Mouse (Mus musculus): ENCODE results near the gene Tmem121b.
A peak's percentile ranks its signal among the peaks of the same experiment; 100 is the strongest.

Gene Tmem121b

GRCm38 (mm10) chr6:120465393-120465792 lies 28.2 kb downstream of the Tmem121b start:
- no peak for DNase-seq (ENCODE audit: low spot score)

DNA sequence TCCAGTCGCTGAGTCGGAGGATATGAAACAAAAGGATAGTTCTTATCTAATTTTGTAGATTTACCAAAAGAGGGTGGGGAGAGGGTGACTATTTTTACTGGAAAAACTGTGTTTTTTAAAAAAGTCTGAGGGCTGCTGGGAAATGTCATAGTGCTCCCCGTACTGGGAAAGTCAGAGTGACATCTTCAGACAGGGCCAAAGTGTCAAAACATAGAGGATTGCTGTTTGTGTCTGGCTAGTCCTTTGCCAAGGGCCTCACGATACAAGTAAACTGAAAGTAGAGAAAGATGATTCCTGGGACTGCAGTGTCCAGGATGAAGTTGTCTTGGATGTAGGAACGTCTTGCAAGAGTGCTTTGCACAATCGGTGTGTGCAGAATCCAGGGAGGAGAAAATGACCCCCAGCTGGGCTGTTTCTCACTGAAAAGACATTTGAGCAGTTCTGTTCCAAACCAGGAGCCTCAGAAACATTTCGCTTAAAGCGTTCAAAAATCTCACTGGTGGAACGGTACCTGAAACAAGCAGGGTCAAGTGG lies 29.1 kb downstream of the Tmem121b start:
- DNase-seq (ENCODE audit: low spot score): no peak

DNA sequence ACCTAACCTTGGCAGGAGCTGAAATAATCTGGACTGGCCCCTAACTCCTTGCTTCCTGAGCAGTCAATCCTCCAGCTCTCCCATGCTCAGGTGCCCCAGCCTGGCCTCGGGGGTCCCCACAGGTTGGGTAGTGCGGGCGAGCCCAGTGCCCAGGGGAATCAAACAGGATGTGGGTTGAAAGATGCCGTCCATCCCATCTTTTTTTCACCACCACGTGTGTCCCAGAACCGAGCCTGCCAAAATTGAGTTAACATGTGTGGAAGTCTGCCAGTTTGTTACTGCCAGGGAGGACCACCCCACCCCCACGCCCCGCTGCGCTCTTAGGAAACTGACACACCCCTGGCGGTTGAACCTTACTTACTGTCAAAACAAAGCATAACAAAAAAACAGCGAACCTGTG lies 29.7 kb downstream of the Tmem121b start:
- peak; percentile 63 for DNase-seq (ENCODE audit: low spot score)

DNA sequence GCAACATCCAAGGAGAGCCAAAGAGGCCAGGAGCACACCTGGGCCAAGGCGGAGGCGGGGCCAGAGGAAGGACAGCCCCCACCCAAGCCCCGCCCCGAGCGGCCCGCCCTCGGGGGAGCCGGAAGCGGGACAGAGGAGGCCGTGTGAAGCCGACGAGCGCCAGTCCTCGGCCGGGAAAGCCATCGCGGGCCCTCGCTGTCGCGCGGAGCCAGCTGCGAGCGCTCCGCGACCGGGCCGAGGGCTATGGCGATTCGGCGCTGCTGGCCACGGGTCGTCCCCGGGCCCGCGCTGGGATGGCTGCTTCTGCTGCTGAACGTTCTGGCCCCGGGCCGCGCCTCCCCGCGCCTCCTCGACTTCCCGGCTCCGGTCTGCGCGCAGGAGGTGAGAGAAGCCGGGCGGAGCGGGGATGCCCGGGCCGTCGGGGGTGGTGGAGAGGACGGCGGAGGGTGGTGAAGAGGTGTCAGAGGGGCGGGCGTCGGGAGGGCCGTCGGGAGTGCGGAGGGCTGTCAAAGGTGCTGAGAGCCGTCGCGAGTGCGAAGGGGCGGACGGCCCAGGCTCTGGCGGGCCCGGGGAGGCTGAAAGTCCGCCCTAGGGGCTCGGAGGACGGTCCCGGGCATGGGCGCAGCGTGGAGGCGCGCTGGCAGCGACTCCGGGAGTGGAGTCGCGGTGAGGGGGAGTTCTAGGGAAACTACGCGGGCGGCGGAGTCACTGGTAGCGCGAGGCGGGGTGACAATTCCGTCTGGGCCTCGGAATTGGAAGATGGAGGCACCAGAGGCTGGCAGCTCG lies 30.3 kb downstream of the Tmem121b start, which contains the start of gene Il17ra:
TSS of gene Il17ra (plus strand) at position 162 of the 786 bp plus-strand sequence.
- peak; percentile 89 for DNase-seq (ENCODE audit: low spot score)

GRCm38 (mm10) chr6:120462251-120462650 lies 31.4 kb downstream of the Tmem121b start:
- DNase-seq (ENCODE audit: low spot score): no peak

DNA sequence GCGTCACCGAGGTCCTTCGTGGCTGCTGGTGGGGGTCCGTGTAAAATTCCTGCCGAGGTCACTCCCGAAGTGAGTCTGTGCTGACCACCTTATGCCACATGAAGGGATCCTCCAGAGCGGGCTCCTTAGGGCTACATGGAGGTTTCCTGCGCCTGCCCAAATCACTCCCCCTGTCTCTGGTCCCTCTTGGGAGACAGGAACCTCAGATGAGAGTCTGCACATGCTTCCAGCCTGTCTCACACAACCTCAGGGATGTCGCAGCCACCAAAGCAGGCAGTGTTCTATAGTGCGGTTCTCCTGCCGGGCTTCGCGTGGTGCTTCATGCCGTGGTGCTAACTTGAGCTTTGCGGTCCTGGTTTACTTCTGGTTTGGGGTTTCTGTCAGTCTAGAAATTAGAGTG lies 32.4 kb downstream of the Tmem121b start:
- DNase-seq (ENCODE audit: low spot score): no peak

- no peak for DNase-seq (ENCODE audit: low spot score)
These were observed 35.9 kb downstream of the Tmem121b start for GRCm38 (mm10) chr6:120457751-120458150.

DNA sequence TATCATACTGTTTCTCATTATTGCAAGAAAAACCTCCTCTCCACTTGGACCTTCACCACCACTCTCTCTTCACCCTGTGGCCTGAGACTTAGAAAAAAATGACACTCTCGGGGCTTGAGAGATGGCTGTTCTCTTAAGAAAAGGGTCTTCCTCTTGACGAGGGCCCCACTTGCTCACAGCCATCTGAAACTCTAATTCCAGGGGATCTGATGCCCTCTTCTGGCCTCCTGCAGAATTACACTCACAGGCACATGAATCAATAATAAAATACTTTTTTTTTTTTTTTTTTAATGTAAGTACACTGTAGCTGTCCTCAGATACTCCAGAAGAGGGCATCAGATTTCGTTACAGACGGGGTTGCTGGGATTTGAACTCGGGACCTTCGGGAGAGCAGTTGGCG lies 36.5 kb downstream of the Tmem121b start:
- DNase-seq (ENCODE audit: low spot score): peak; percentile 35

DNA sequence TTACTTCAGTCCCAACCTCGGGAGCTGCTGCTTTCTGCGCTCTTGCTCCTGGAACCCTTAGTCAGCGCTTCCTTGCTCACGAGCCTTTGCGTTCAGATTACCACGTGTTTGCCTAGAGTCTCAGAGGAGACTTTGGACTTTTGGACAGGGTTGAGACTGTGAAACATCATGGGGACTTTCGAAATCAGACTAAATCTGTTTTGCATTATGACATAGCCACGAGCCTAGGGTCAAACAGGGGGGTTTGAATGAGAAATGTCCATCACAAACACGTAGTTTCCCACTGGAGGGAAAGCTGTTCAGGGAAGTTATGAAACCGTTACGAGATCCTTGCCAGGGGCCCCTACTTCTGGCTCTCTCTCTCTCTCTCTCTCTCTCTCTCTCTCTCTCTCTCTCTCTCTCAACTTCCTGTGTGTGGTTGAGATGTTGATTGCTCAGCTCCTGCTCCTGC lies 39.0 kb downstream of the Tmem121b start:
- no peak for DNase-seq (ENCODE audit: low spot score)

GRCm38 (mm10) chr6:120453556-120453955 lies 40.1 kb downstream of the Tmem121b start:
- no peak for DNase-seq (ENCODE audit: low spot score)

- peak; percentile 36 for DNase-seq (ENCODE audit: low spot score)
These were observed 40.5 kb downstream of the Tmem121b start for GRCm38 (mm10) chr6:120453103-120453445.

DNA sequence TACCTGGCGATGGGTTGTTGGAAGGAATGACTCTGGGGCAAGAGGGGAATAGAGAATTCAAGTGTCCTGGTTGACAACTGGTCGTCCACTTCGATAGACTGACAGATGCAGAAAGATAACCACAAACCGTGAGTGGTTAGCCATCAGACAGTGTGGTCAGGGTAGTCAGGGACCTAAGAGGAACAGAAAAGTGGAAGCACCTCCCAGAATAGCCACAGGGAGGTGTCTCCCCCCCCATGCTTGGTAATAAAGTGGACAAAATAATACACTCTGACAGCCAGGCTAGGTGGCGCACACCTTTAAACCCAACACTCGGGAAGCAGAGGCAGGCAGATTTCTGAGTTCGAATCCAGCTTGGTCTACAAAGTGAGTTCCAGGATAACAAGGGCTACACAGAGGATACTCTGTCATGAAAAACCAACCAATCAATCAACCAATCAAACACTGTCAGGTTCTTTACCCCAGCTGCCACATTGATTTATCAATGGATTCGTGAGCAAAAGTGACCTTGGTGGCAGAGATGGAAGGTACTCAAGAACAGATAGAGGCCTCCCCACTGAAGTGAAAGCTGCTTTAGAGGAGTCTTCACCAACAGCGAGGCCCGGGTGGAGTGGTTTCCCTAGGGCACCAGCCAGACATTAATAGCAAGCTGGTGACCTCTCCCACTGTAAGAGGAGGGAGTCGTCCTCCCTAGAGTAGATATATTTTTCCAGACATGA lies 41.1 kb downstream of the Tmem121b start:
- DNase-seq (ENCODE audit: low spot score): no peak

DNA sequence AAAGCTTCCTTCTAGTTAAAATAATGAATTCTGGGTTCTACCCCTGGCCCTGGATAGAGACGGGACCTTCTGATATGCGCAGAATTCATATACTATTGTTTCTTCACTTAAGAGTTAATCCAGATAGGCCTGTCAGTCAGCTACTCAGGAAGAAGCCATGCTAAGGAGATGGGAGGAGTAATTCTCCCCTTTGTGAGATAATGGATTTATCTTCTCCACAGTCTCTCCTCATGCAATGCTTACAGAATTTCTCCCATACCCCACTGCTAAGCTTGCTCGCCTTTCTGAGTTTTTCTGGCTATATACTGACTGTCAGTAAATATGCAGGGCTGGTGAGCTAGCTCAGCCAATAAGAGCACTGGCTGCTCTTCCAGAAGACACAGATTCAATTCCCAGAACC lies 43.4 kb downstream of the Tmem121b start:
- DNase-seq (ENCODE audit: low spot score): no peak

- DNase-seq (ENCODE audit: low spot score): no peak
These were observed 49.9 kb downstream of the Tmem121b start for GRCm38 (mm10) chr6:120443363-120444355.

- no peak for DNase-seq (ENCODE audit: low spot score)
These were observed 51.3 kb downstream of the Tmem121b start for GRCm38 (mm10) chr6:120442171-120442749.
